Mouse (Mus musculus): ENCODE results near the gene Gm28079.
"Not testable (repeated sequence)": the region's sequence is repeated elsewhere in the genome, so short reads cannot be mapped to it uniquely, and the experiment has no call there.

The Gm28079 gene

DNA sequence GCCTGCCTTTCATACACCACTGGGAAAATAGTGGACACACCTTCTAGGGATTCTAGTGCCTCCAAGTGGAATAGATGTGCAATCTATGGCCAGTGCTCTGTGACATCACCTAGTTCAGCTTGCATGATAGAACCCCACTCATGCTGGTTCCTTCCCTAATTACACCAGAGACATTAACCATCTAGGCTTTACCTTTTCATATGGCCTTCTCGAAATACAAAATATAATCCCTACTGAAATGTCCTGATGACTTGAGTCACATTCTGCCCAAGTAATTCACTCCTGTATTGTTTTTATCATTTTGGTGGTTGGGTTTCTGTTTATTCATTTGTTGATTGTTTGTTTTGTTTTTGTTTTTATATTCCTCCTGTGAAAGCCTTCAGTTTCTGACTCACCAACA, at the start of gene Gm28079:
Gene Gm28079, minus strand, starts transcription at position 101 of the 400 bp plus-strand sequence.
- not testable (repeated sequence) for DNase-seq
